ENCODE assay signal across 15 mouse cellular contexts in genomic region chr5:136626142-136626771, GRCm38 (mm10). TPM values are rescaled to one million over a fixed set of nuclear protein-coding genes. Genes with fewer than 3 reads are reported as not detected.
DNase-seq lines count a peak whose midpoint lies in the region; ATAC-seq and TF ChIP-seq lines count a peak whose summit lies in the region.
"Had no signal": no experiment of that assay in that cellular context is flagged by ENCODE, and none has a peak within 500 bp of the region (broad histone marks: within the 10 kb centered on the region; RNA-seq: fewer than 3 reads in every experiment).

No protein-coding gene starts in this region.

- H3K4me3 ChIP-seq in thymus, adult 2 months (ENCODE audit: control insufficient read depth, insufficient read depth, low read length), result no peak overlapping the region
- H3K4me3 ChIP-seq in forebrain, embryonic 11.5 days (ENCODE audit: low read depth, low read length), result no peak overlapping the region
- H3K4me3 ChIP-seq: forebrain, embryonic 12.5 days; hindbrain, embryonic 10.5 days; limb, embryonic 12.5 days; midbrain, embryonic 10.5 days; myocyte had no signal

- peak; percentile 33 to 44 for DNase-seq in kidney, postnatal 4 days
- no peak for DNase-seq in kidney, postnatal 10 days
- DNase-seq in CD4-positive helper T cell, adult 2 months (ENCODE audit: low read depth, low spot score), result peak; percentile 16
- peak; percentile 37 for DNase-seq in ZHBTc4 (ENCODE audit: low read depth, low spot score)
- DNase-seq in thymus, adult 2 months, result peak; percentile 79
- DNase-seq in forebrain, embryonic 11.5 days (ENCODE audit: low spot score), result no peak
- DNase-seq in right cerebral cortex, adult 18-20 months, result no peak
- DNase-seq in kidney, postnatal 25 days, result no peak

- peak overlapping the region; percentile 99 for H3K27ac ChIP-seq in thymus, adult 2 months (ENCODE audit: control insufficient read depth, insufficient read depth, low read length)
- no peak overlapping the region for H3K27ac ChIP-seq in forebrain, embryonic 11.5 days (ENCODE audit: low read depth, low read length)
- H3K27ac ChIP-seq: forebrain, embryonic 12.5 days; hindbrain, embryonic 10.5 days; kidney, postnatal 0 days; limb, embryonic 12.5 days; midbrain, embryonic 10.5 days had no signal

- no peak for ATAC-seq in forebrain, embryonic 11.5 days (replicated peaks; ENCODE audit: low FRiP score)
- ATAC-seq: intestine, embryonic 16.5 days had no signal

- H3K4me1 ChIP-seq in thymus, adult 2 months (replicated peaks; ENCODE audit: control insufficient read depth, insufficient read depth, low read length), result peaks cover 70% of the 10 kb centered on the region
- H3K4me1 ChIP-seq in forebrain, embryonic 11.5 days (replicated peaks; ENCODE audit: control insufficient read depth, insufficient read depth, low read length), result peaks cover 4% of the 10 kb centered on the region; the same call in 1 of the 2 replicates

- H3K9ac ChIP-seq in forebrain, embryonic 11.5 days (ENCODE audit: low read length), result no peak overlapping the region
- H3K9ac ChIP-seq: forebrain, embryonic 12.5 days; limb, embryonic 12.5 days had no signal

- H3K9me3 ChIP-seq in forebrain, embryonic 11.5 days (ENCODE audit: control insufficient read depth, low read length), result no peaks in the 10 kb centered on the region
- H3K9me3 ChIP-seq: forebrain, embryonic 12.5 days; hindbrain, embryonic 10.5 days; limb, embryonic 12.5 days; midbrain, embryonic 10.5 days had no signal

- no peaks in the 10 kb centered on the region for H3K36me3 ChIP-seq in thymus, adult 2 months (ENCODE audit: control insufficient read depth, insufficient read depth, low read length)
- no peaks in the 10 kb centered on the region for H3K36me3 ChIP-seq in forebrain, embryonic 11.5 days (ENCODE audit: control insufficient read depth, insufficient read depth, low read length)
- H3K36me3 ChIP-seq: forebrain, embryonic 12.5 days; hindbrain, embryonic 10.5 days; limb, embryonic 12.5 days; midbrain, embryonic 10.5 days had no signal

- no peak overlapping the region for H3K4me2 ChIP-seq in forebrain, embryonic 11.5 days (ENCODE audit: low read depth, low read length, severe bottlenecking)
- H3K4me2 ChIP-seq: forebrain, embryonic 12.5 days; limb, embryonic 12.5 days had no signal

- no peaks in the 10 kb centered on the region for H3K27me3 ChIP-seq in thymus, adult 2 months (ENCODE audit: control insufficient read depth, insufficient read depth, low read length)
- H3K27me3 ChIP-seq in forebrain, embryonic 11.5 days (ENCODE audit: control insufficient read depth, insufficient read depth, low read length), result peaks cover 5% of the 10 kb centered on the region; the same call in 1 of the 2 replicates

- peak; percentile 85 for TF ChIP-seq POLR2A in thymus, adult 2 months (IDR thresholded peaks at IDR 0.05; ENCODE audit: control insufficient read depth, extremely low read depth, insufficient read depth, low read length, poor library complexity)

- WGBS in thymus, adult 2 months, result 5% methylated on average over 4 of the region's 4 CpGs
- WGBS in forebrain, embryonic 11.5 days, result 52% methylated on average over 4 of the region's 4 CpGs

- TF ChIP-seq CTCF in thymus, adult 2 months (IDR thresholded peaks at IDR 0.05; ENCODE audit: borderline replicate concordance, control insufficient read depth, extremely low read depth, insufficient read depth, low read length, poor library complexity), result no peak

RNA-seq across cellular contexts. Expression of gene Cux1, which starts 59.0 kb away (rescaled TPM):
- polyA plus RNA-seq in thymus, adult 2 months (2012; rRNA removed), result 164 and 205 TPM in 2 replicates
- polyA plus RNA-seq in forebrain, embryonic 11.5 days (2014; fragmentation: Nextera tagmentation; extraction: Ambion mirVana), result 156 and 163 TPM in 2 replicates

Comparison
In these comparisons a context has a peak if more than half of its experiments do, and no peak if none do; other contexts are left out.
1. DNase-seq: peak in kidney, postnatal 4 days (2 of 2), CD4-positive helper T cell, adult 2 months (single experiment), ZHBTc4 (single experiment) and thymus, adult 2 months (single experiment); none in kidney, postnatal 10 days (single experiment), forebrain, embryonic 11.5 days (single experiment), right cerebral cortex, adult 18-20 months (single experiment) and kidney, postnatal 25 days (0 of 2).